Mouse (Mus musculus): ENCODE data around the gene Tjp1.
A peak's percentile ranks its signal among the peaks of the same experiment; 100 is the strongest.

Gene Tjp1

DNA sequence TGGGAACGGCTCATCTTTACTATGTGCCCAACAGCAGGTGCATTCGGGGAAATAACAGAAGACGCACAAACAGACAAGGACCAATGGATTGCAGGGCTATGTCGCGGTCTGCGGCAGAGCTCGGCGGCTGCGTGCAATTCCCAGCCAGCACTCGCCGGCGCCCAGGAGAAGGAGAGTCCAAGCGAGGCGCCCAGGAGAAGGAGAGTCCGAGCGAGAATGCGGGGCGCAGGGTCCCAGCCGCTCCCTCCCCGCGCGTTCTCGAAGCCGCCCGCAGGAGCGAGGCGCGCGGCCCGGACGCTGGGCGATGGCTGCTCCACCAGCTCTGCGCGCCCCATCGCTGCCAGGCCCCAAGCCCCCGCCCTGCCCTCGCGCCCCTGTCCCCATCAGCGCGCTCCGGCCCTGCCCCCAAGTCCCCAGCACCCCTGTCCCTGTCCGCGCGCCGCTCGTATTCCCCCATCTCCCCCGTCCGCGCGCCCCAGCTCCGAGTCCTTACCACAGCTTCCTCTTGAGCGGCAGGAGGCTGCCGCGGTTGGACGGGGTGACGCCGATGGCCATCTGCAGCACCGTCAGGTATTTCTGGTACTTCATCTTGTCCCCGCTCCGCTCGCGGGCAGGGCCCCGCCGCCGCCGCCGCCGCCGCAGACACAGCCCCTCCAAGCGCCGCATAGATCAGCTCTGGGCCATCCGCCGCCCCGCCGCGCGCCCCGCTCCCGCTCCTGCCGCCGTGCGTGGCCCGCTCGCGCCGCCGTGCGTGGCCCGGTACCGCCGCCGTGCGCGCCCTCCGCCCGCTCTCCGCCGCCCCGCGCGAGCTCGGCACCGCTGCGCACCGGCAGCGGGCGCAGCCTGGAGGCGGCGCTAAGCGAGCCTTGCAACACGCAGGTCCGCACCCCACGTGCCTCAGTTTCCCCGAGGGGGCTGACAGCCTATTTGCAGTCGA lies at the start of gene Tjp1:
Gene Tjp1 (minus strand): TSS at position 711 of the 937 bp plus-strand sequence.
- DNase-seq (ENCODE audit: low read depth, low spot score): peak; percentile 27

GRCm38 (mm10) chr7:65577118-65577517 lies 49.5 kb upstream of the Tjp1 start:
- DNase-seq (ENCODE audit: low read depth, low spot score): no peak

DNA sequence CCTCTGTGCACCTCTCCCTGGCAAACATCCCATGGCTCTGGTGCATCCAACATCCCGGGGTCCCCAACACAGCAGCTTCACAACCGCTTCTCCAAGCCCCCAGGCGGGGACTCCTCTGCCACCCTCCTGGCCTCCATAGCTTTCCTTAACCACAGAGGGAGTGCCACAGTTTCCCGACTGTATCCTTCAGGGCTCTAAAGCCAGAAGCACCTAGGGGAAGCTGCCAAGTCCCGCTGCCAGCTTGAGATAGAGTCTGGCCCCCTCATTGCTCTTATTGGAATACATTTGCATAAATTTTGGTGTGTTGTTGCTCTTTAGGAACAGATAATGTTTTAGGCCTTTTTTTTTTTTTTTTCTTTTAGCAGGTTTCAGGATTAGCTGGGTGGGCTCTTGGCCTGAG lies 45.1 kb upstream of the Tjp1 start:
- DNase-seq (ENCODE audit: low read depth, low spot score): no peak

- DNase-seq (ENCODE audit: low read depth, low spot score): no peak
Observed at GRCm38 (mm10) chr7:65570691-65571090, 43.1 kb upstream of the Tjp1 start.

DNA sequence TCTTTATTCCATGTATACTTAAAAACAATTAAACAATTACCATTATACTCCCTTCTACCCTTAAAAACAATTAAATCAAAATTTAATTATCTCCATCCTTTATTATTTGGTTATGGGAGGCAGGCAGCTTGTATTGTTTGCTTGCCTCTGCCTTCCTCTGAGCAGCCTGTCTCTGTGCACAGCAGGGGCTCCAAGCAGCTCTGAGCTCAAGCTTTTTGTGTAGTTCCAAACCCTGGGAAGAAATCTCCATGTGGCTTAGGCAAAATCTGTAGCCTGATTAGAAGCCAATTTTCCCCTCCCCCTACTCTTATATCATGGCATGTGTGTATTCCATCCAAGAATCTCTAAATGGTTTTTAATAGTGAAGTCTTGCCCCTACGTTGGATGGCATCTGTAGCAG lies 28.4 kb upstream of the Tjp1 start:
- no peak for DNase-seq (ENCODE audit: low read depth, low spot score)

DNA sequence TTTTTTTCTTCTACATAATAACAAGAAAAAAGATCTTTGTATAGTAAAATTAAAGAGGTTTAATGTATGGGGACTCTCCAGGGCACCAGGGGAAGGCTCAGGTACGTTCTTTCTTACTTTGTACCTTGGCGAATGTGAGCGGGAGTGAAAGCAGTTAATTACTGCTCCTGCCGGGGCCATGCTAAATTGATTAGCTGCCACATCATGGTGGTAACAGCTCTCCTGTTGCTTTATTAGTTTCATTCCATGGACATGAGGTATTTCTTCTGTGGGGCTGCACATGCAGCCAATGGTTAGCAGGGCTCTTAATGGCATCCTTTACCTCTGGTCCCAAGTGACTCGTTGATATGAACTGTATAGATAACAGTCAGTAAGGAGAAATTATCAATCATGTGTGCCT lies 18.2 kb upstream of the Tjp1 start:
- DNase-seq (ENCODE audit: low read depth, low spot score): no peak

DNA sequence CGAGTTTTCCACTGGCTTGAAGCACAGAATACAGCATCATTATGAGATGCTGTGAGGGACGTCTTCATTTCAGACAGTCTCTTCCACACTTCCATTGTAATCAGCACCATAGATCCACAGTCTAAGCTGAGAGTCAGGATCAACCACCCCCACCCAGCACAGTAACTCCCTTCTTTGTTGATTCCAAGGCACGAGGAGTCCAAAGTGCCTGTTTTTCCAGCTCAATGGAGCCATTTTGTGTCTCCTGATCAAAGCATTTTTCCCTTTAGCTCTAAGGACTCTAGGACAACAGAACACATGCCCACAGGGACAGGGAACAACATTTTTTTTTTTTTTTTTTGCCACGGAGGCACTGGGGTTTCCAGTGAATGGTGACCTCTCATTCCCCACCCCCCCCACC lies 5.1 kb upstream of the Tjp1 start:
- DNase-seq (ENCODE audit: low read depth, low spot score): no peak

GRCm38 (mm10) chr7:65523116-65523515 lies 4.5 kb downstream of the Tjp1 start:
- no peak for DNase-seq (ENCODE audit: low read depth, low spot score)

- DNase-seq (ENCODE audit: low read depth, low spot score): peak; percentile 57
Observed at GRCm38 (mm10) chr7:65522490-65522889, 5.1 kb downstream of the Tjp1 start.

GRCm38 (mm10) chr7:65520622-65521021 lies 7.0 kb downstream of the Tjp1 start:
- no peak for DNase-seq (ENCODE audit: low read depth, low spot score)

DNA sequence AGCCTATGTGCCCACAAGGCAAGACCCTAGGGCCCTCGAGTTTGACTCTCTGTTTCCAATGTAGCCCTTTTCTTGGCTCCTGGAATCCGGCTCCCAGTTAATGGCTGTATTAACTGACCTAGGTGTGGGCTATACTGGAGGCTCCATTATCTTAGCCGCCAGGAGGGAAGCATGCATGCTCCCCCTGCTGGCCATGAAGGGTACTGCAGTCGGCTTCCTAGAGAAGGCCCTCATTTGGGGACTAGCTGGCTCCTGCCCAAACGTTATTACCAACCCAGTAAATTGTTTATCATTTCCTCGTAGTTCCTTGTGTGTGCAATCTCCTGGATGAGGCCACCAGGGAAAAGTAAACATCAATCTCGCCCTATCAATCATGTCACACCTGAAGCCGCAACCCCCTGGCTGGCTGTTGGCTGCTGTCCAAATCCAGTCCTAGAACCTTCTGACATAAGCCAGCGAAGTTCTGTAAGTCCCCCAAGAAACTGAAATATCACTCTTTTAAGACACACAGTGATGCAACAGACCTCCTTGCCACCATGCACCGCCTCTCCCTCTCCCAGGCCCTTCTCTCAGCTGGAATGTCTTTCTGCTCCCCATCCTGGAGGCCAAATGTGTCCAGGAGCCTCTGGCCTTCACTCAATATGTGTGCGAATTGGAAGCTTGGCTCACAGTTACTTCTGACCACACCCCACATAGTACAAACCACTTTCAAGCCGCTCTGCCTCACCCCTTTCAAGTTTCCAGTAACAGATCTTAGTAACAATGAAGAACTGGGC lies 7.6 kb downstream of the Tjp1 start:
- peak; percentile 75 for DNase-seq (ENCODE audit: low read depth, low spot score)

- no peak for DNase-seq (ENCODE audit: low read depth, low spot score)
Observed at GRCm38 (mm10) chr7:65516903-65517302, 10.7 kb downstream of the Tjp1 start.

DNA sequence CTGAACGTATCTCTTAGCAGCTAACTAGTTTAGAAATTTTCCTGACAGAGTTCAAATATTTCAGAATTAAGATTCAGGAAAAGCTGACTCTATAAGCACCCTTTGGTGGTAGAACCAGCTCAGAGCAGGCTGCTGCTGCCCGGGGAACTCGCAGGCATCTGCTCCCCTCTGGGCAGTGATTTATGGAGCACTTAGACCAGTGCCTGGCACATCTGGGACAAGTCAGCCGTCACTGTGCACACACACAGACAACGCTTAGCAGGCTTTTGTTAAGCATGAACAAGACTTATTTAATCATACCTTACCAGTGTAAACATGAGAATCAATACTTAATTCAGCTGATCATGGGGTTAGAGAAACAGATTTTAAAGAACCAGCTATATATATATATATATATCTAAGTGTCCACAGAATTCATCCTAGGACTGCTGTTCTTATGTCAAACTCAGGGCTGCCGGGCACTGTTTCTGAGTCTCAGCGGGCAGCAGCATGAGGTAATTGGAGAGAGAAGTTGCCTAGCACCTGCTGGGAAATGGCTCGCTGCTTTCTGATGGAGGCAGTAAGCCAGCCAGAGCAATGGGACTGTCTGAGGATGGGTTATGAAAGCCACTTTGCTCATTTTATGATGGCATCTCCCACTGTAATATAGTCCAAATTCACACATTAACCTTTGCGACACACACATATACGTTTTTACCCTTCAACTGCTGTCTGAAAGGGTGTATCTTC lies 14.0 kb downstream of the Tjp1 start:
- no peak for DNase-seq (ENCODE audit: low read depth, low spot score)

DNA sequence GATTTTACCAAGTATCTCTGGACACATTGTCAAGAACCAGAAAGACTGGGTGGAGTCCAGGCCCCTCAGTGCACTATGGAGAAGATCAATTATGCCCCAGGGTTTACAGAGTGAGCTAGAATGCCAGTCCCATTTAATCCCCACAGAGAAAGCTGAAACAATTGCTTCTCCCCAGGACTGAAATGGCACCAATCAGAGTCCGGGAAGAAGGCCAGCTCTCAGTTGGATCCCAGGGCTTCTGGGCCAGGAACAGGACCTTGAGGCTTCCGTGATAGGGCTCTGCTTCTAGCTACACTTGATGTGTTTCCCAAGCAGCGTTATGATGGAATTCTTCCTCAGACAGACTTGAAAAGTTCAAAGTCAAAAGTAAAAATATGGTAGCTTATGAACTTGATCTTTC lies 18.2 kb downstream of the Tjp1 start:
- DNase-seq (ENCODE audit: low read depth, low spot score): no peak

GRCm38 (mm10) chr7:65507341-65507740 lies 20.2 kb downstream of the Tjp1 start:
- DNase-seq (ENCODE audit: low read depth, low spot score): no peak

DNA sequence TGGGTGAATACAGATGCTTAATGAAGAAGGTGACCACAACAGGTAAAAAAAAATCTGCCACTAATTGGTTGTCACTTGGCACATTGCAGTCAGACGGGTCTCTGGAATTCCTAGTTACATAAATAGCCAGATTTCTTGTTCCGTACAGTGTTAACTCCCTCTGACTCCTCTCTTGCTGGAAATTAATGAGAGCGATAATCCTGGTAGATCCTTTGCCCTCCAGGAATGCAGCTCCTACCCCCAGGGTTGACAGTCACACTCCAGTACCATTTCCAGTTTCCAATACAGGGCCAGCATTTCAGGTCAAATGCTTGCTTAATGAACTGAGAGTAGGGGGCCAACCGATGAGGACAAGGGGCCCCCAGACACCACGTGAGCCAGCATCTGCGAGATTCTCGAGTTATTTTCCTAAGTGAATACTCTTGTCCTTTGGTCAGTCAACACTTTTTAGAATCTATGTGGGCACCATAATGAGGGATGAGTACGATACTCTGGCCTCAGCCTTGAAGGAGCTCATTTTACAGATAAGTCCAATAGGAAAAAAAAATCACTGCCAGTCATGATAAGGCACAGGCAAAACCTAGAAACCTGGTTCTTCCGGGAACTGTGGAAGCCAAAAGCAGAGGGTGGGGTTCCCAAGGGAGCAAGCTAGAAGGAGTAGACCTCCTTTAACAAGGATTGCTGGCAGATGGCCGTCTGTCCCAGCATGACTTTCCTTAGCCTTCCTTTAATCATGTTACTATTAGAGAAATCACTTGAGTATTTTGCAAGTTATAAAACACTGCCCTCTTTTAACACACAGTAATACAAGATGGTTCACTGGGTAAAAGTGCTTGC lies 24.9 kb downstream of the Tjp1 start:
- no peak for DNase-seq (ENCODE audit: low read depth, low spot score)

DNA sequence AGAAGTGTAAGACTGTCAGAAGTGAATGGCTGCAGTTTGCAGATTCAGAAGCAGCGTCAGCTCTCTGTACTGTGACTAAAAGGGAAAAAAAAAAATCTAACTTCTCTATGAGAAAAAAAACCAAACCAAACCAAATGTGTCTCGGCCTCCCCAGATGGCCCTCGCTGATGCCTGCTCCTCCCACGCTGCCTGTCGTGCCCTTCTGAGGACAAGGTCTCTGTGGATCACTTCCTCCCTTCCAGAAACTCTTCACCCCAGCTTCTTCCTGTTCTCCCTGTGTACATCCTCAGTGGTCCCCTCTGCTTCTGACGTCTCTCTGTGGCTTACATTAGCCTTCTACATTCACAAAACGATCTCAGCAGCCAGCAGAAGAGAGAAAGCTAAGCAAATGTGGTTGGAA lies 26.8 kb downstream of the Tjp1 start:
- DNase-seq (ENCODE audit: low read depth, low spot score): no peak

GRCm38 (mm10) chr7:65497733-65498583 lies 29.6 kb downstream of the Tjp1 start:
- peak; percentile 53 for DNase-seq (ENCODE audit: low read depth, low spot score)

DNA sequence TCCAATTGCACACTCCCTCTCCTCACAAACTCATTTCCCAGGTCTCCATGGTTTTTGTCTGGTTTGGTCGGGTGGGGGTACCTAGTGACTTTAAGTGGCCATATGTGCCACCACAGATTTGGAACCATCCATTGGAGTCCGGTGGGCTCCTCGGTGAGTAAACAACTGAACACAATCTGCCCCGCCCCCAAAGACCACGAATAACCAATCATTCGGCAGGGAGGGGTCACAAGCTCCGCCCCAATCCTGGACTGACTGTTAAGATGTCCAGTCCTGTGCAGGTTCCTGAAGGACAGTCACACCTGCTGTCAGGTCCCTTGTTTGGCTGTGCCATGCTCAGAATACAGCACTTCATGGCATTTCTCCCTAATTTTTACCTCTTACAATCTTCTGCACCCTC lies 37.1 kb downstream of the Tjp1 start:
- no peak for DNase-seq (ENCODE audit: low read depth, low spot score)

DNA sequence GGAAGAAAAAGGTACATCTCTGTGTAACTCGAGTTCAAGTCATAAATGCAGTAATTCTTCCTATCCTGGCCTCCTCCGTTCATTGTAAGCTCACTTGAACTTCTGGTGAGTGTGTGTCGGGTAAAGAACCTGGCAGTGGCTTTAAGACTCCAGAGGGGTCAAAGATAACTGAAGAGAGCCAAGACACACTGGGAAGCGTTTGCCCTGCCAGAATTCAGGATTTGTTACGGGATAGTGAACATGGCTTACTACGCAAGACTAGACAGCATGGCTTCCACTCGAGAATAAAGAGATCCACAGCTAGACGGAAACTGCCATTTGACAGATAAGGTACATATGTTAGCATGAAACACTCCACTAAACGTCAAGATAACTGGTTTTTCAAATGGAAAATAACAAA lies 37.8 kb downstream of the Tjp1 start:
- no peak for DNase-seq (ENCODE audit: low read depth, low spot score)
